In genomic region chr13:45907181-45907691, GRCm38 (mm10) we compare ENCODE assay signal across 9 mouse cellular contexts. TPM values are rescaled to one million over a fixed set of nuclear protein-coding genes. Genes with fewer than 3 reads are reported as not detected.
A peak's percentile ranks its signal among the peaks of the same experiment; 100 is the strongest.
DNase-seq lines count a peak whose midpoint lies in the region; ATAC-seq and TF ChIP-seq lines count a peak whose summit lies in the region.
"Had no signal": no experiment of that assay in that cellular context is flagged by ENCODE, and none has a peak within 500 bp of the region (broad histone marks: within the 10 kb centered on the region; RNA-seq: fewer than 3 reads in every experiment).

No protein-coding gene starts in this region.

- no peak for ATAC-seq in liver, postnatal 0 days

- intact Hi-C loops in left cerebral cortex, postnatal 4 days (cut with DNase I) = no loop called here

- peaks cover 29% of the 10 kb centered on the region for H3K4me1 ChIP-seq in liver, postnatal 0 days (ENCODE audit: insufficient read depth)

- no peaks in the 10 kb centered on the region for H3K27me3 ChIP-seq in liver, postnatal 0 days (ENCODE audit: insufficient read depth, low read length)
- H3K27me3 ChIP-seq: megakaryocyte, embryonic 14.5 days had no signal

- H3K36me3 ChIP-seq in liver, postnatal 0 days (replicated peaks; ENCODE audit: insufficient read depth, low read length) = no peaks in the 10 kb centered on the region

- peak overlapping the region; percentile 74 for H3K27ac ChIP-seq in liver, postnatal 0 days (ENCODE audit: low read depth)

- no peak for TF ChIP-seq EP300 in liver, postnatal 0 days (IDR thresholded peaks at IDR 0.05; ENCODE audit: low read depth)

- H3K9me3 ChIP-seq in liver, postnatal 0 days (ENCODE audit: low read length) = no peaks in the 10 kb centered on the region
- H3K9me3 ChIP-seq: megakaryocyte, embryonic 14.5 days had no signal

- WGBS in liver, postnatal 0 days (ENCODE audit: insufficient replicate concordance) = 48% methylated on average over 6 of the region's 6 CpGs

- peak; percentile 47 to 77 for DNase-seq in adrenal gland, adult (ENCODE audit: inconsistent age in 2 of 2, low spot score in 1 of 2)
- no peak for DNase-seq in adrenal gland, postnatal 4 days (ENCODE audit: low spot score in 2 of 2)
- peak; percentile 42 for DNase-seq in left cerebral cortex, postnatal 4 days
- DNase-seq in left cerebral cortex, adult 11 months (ENCODE audit: low spot score) = no peak
- peak; percentile 49 for DNase-seq in cerebellum, adult 11-12 months
- peak; percentile 31 for DNase-seq in liver, postnatal 0 days
- DNase-seq in urinary bladder, adult 18-20 months (ENCODE audit: low spot score in 2 of 2) = no peak
- no peak for DNase-seq in frontal cortex, postnatal 25 days (ENCODE audit: low spot score in 2 of 2)

- peak overlapping the region; percentile 57 for H3K4me2 ChIP-seq in liver, postnatal 0 days (ENCODE audit: low read depth, low read length)

- H3K4me3 ChIP-seq in liver, postnatal 0 days (ENCODE audit: low read depth, low read length) = no peak overlapping the region

- 0 out of 2 replicates have a peak overlapping the region, but pooled peaks have one; percentile 5 for H3K9ac ChIP-seq in liver, postnatal 0 days (replicated peaks)

- no peak for TF ChIP-seq CTCF in liver, postnatal 0 days (IDR thresholded peaks at IDR 0.05; ENCODE audit: low read depth)

RNA-seq across cellular contexts. Expression of gene Atxn1, which starts 57.6 kb away (rescaled TPM):
- 10 to 100 TPM; 47.6 to 49.1 TPM for total RNA-seq in adrenal gland, postnatal 4 days (2021)
- 100 to 1,000 TPM in 1 of 2 experiments, 10 to 100 TPM in 1; 91.3 to 126 TPM for total RNA-seq in left cerebral cortex, postnatal 4 days (2021)
- polyA plus RNA-seq in liver, postnatal 0 days (2015; fragmentation: Nextera tagmentation; extraction: Ambion mirVana) = 3.9 and 4.4 TPM in 2 replicates

Comparison
In these comparisons a context has a peak if more than half of its experiments do, and no peak if none do; other contexts are left out.
1. DNase-seq: peak in adrenal gland, adult (2 of 2), left cerebral cortex, postnatal 4 days (single experiment), cerebellum, adult 11-12 months (single experiment) and liver, postnatal 0 days (single experiment); none in adrenal gland, postnatal 4 days (0 of 2), left cerebral cortex, adult 11 months (single experiment), urinary bladder, adult 18-20 months (0 of 2) and frontal cortex, postnatal 25 days (0 of 2).